Mouse (Mus musculus) layer of hippocampus, postnatal 36 days (tissue): ENCODE results near the gene Gm14327. TPM values are rescaled to one million over a fixed set of nuclear protein-coding genes. Genes with fewer than 3 reads are reported as not detected.
"Not testable (repeated sequence)": the region's sequence is repeated elsewhere in the genome, so short reads cannot be mapped to it uniquely, and the experiment has no call there.

Experiments used
- DNase-seq, 2 experiments: peaks; one replicate each; pipeline ENCODE4 v3.0.0; 2022
- total RNA-seq, 2 experiments: library from RNA; stranded (reverse); gene quantifications; 2 replicates each; pipeline ENCODE4 v1.2.3; 2021

The Gm14327 gene
- total RNA-seq, result 1 to 10 TPM; 5.5 TPM

DNA sequence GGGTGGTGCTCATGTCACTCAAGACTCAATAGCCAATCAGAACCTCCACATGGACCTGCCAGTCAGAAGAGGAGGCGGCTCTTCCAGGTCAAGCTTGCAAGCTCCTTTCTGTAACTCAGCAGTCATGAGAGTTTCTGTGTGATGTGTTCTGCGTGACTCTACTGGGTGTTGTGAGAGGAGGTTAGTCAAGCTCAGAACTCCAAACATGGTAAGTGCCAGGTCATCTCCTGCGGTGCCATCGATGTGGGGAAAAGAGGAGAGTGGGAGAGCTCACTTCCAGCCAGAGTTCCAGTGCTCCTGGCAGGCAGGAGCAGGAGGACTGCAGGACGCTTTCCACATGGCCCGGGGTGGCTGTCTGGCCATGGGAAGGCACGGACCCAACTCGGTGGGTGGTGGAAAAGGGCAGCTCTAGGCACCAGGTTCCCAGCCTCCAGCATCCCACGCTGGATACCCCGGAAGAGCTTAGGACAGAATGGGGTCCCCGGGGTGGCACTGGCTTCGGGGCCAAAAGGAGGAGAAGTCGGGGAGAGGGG is at the start of gene Gm14327:
Gene Gm14327 (plus strand): TSS at position 51 of the 533 bp plus-strand sequence.
- not testable (repeated sequence) for DNase-seq

DNA sequence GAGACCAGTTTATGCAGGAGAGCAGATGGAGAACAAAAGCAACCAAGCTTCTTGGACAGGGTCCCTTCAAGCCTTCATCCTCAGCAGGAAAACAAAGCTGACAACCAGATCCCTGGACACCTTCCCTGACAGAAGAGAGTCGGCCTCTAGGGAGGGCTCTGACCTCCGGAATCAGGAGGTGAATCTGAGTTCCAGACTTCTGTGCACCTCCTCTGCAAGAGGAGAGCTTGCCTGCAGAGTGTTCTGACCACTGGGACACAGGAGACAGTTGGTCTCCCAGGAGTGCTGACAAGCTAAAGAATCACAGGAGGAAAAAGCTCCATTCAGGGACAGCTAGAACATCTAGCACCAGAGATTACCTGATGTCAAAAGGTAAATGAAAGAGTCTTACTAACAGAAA is 34.6 kb upstream of the Gm14327 start:
- not testable (repeated sequence) for DNase-seq

DNA sequence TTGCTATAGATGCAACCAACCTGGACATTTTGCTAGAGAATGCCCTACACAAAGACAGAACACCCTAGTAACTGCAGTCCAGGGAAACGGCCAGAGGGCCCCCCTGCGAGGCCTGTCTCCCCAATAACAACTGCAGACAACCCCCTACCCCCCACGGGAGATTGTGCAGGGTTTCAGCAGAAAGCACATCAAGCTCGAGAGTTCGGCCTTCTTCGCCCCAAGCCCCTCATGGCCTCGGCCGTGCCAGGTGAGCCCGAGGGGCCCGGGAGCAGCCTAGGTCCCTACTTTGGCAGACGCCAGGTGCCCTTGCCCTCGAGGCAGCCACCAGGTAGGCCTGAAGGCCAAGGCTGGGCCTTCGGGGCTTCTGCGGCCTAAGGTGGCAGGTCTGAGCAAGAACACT is 9.2 kb upstream of the Gm14327 start:
- not testable (repeated sequence) for DNase-seq

DNA sequence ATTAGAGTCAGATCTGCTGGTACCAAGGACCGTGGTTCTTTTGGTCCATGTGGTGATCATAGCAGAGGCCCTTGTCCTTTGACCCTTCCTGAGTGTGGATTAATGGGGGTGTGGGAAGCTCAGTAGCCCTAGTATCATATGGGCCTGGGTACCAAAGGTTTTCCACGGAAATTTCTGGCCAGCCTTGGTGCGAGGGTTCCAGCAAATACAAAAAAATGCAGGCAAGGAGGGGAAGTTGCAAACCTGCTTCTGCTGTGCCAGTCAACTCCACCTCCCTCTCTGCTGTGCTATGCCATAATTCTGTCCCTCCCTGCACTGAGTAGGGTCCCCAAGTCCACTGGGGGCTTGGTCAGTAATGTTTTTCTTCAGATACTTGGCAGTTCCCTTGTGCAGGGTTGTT is 1.3 kb downstream of the Gm14327 start:
- DNase-seq, result not testable (repeated sequence)

DNA sequence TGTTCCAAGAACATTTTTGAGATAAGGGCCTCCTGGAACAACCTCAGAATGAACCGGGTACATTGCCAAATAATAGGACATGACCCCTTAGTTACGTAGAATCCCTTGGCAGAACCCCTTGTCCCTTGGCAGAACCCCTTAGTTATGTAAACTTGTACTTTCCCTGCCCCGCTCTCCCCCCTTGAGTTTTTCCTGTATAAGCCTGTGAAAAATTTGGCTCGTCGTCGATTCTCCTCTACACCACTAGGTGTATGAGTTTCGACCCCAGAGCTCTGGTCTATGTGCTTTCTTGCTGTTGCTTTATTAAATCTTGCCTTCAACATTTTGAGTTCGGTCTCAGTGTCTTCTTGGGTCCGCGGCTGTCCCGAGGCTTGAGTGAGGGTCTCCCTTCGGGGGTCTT is 6.4 kb downstream of the Gm14327 start:
- DNase-seq, result not testable (repeated sequence)

DNA sequence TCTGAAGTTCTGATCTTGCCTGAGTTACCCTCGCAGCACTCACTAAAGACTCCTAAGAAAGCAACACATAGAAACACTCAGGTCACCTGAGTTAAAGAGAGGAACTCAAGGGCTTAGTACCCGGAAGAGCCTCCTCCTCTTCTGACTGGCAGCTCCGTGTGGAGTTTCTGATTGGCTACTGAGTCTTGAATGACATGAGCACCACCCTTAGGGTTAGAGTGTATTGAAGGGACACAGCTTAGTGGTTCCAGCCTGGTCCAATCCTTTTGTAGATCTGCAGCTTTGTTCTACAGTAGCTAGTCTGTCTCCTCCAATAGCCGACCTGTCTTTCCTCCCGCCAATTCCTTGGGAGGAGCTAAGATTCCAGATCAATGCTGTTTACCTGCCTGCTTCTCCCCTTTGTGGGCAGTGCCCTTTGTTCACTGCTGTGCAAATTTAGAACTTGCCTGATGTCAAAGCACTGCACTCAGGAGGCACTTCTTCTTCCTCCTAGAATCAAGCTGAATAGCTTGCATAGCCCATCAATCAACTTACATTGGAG is 28.7 kb downstream of the Gm14327 start, which contains the start of gene Zfp972:
Gene Zfp972 (minus strand): TSS at position 51 of the 541 bp plus-strand sequence.
- not testable (repeated sequence) for DNase-seq

Other genes with a start within 250 kb of the Gm14327 start
- gene Gm14322, start 137.8 kb upstream of the Gm14327 start, total RNA-seq, result 10 to 100 TPM; 42.0 to 49.6 TPM
- gene Gm14325, start 56.8 kb upstream of the Gm14327 start, total RNA-seq, result 100 to 1,000 TPM; 139 to 163 TPM
- gene Zfp972, start 28.5 kb downstream of the Gm14327 start, total RNA-seq, result 1 to 10 TPM in 1 of 2 experiments, not detected in 1; 1.4 TPM
- 10 to 100 TPM; 50.7 to 59.4 TPM for gene Gm14326, start 60.2 kb downstream of the Gm14327 start, total RNA-seq
- gene Zfp971, start 126.2 kb downstream of the Gm14327 start, total RNA-seq, result 10 to 100 TPM; 30.6 to 36.1 TPM
- 10 to 100 TPM; 26.9 to 30.4 TPM for gene Zfp931, start 181.4 kb downstream of the Gm14327 start, total RNA-seq
- gene Phactr3, start 221.9 kb downstream of the Gm14327 start, total RNA-seq, result 100 to 1,000 TPM; 133 to 153 TPM